Mouse (Mus musculus) thymus, adult 2 months (tissue): Measurements from ENCODE around the gene Arhgap6.

Source experiments
- CTCF ChIP-seq: fragments of 200-500 bp; IDR thresholded peaks from 2 replicates; pipeline ENCODE4 v1.5.1; 2012; ENCODE audit warnings: mild to moderate bottlenecking, control low read depth, low read length, moderate library complexity, borderline replicate concordance; ENCODE audit not compliant: control insufficient read depth, poor library complexity, insufficient read depth; ENCODE audit errors: extremely low read depth
- POLR2A ChIP-seq: fragments of 200-500 bp; IDR thresholded peaks from 2 replicates; pipeline ENCODE4 v1.6.1; 2012; ENCODE audit warnings: mild to moderate bottlenecking, low read length, control low read depth, moderate library complexity; ENCODE audit not compliant: control insufficient read depth, poor library complexity, insufficient read depth; ENCODE audit errors: extremely low read depth

DNA sequence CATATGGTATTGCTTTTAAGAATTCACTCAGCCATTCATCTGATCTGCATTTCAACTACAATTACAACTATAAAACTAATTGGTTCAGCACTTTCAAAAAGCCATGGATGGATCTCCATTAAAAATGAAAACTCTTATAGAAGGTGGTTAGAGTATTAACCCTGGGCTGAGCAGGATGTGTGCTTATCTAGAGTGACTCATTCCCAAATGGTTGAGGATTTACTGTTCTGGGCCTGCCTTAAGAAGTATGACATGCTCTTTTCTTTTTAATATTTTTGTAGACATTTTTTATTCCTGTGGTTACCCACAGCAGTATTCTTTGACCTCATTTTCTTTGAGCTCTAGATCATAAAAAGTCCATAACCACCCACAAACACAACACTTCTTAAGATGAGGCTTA, 267.7 kb downstream of the Arhgap6 start:
- TF ChIP-seq CTCF (no peak), POLR2A (no peak)
